Mouse (Mus musculus) bone marrow, adult 2 months (tissue): ENCODE measurements around the gene Cd44.

Experiments used
- CTCF ChIP-seq: fragments of 200-500 bp; IDR thresholded peaks from 2 replicates; pipeline ENCODE4 v1.5.1; 2011; ENCODE audit warnings: low read length, control low read depth; ENCODE audit not compliant: control insufficient read depth, insufficient read depth
- POLR2A ChIP-seq: fragments of 200-500 bp; IDR thresholded peaks from 2 replicates; pipeline ENCODE4 v1.6.1; 2011; ENCODE audit warnings: low read depth, mild to moderate bottlenecking, control low read depth, low read length, borderline replicate concordance; ENCODE audit not compliant: control insufficient read depth

DNA sequence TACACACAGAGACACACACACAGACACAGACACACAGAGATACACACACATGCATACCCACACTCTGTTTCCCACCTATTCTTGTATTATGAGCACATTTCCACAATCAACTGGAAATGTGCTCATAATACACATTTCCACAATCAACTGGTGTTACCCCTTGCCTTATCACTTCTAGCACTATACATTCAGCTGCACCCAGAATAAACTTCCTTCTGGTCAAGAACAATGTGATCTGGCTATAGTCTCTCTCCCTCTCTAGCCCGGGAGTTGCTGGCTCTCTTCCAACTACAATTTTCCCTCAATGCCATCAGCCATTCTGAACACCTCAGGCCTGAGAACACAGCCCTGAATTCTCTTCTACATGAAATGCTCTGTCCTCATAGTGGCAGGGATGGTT is 34.9 kb downstream of the Cd44 start:
- no peak for TF ChIP-seq CTCF
- no peak for TF ChIP-seq POLR2A
